Mouse (Mus musculus): ENCODE results near the gene Mrpl21.

Gene Mrpl21

GRCm38 (mm10) chr19:3295245-3295644, 12.5 kb downstream of the Mrpl21 start:
- no peak for DNase-seq (ENCODE audit: extremely low read depth, insufficient read length, low spot score)

DNA sequence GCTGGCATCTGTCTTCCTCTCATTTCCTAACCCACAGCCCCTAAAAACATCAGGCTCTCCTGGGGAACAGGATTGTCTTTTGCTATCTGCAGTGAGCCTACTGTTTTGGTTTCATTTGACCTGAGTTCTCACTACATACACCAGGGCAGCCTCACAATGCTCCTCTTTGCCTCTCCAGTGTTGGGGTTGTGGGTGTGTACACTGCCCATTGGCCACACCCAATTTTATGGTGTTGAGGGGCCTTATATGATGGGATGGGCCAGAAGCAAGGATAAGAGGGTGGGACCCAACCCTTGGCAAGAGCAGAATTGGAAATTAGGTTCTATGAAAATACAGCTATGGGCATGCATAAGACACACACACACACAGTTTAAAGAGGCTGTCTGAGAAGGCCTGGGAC, 14.3 kb downstream of the Mrpl21 start:
- no peak for DNase-seq (ENCODE audit: extremely low read depth, insufficient read length, low spot score)

DNA sequence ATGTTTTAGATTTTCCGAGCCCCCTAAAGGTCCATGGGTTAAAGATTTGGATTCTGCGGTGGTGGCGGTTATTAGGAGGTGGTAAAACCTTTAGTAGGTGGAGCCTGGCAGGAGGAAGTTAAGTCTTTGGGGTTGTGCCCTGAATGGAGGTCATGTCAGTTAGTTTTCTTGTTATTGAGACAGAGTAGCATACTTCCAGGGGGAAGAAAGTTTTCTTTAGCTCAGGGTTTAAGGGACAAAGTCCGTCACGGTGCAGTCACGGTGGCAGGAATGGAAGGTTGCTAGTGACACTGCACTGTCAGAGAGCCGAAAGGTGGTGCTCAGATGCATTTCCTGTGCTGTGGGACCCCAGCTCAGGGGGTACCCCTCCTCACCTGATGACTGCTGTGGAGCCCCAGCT, 15.1 kb downstream of the Mrpl21 start:
- DNase-seq (ENCODE audit: extremely low read depth, insufficient read length, low spot score) = no peak

- no peak for DNase-seq (ENCODE audit: extremely low read depth, insufficient read length, low spot score)
Observed at GRCm38 (mm10) chr19:3304017-3304416, 21.3 kb downstream of the Mrpl21 start.

GRCm38 (mm10) chr19:3307175-3307949, 24.7 kb downstream of the Mrpl21 start:
- DNase-seq (ENCODE audit: extremely low read depth, insufficient read length, low spot score) = no peak

- DNase-seq (ENCODE audit: extremely low read depth, insufficient read length, low spot score) = no peak
Observed at GRCm38 (mm10) chr19:3319341-3319740, 36.6 kb downstream of the Mrpl21 start.

GRCm38 (mm10) chr19:3320086-3320485, 37.4 kb downstream of the Mrpl21 start:
- no peak for DNase-seq (ENCODE audit: extremely low read depth, insufficient read length, low spot score)

DNA sequence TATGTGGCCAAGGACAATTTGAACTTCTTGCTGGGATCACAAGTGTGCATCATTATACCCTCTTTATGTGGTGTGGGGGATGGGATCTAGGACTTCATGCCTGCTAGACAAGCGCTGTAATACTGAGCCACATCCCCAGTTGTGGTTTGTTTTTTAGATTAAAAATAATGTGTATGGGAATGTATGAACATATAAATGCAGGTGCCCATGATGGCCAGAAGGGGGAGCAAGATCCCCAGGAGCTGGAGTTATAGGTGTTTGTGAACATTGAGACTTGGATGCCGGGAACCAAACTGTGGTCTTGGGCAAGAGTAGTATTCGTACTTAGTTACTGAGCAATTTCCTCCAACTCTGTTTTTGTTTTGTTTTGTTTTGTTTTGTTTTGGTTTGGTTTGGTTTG, 38.1 kb downstream of the Mrpl21 start:
- DNase-seq (ENCODE audit: extremely low read depth, insufficient read length, low spot score) = no peak

DNA sequence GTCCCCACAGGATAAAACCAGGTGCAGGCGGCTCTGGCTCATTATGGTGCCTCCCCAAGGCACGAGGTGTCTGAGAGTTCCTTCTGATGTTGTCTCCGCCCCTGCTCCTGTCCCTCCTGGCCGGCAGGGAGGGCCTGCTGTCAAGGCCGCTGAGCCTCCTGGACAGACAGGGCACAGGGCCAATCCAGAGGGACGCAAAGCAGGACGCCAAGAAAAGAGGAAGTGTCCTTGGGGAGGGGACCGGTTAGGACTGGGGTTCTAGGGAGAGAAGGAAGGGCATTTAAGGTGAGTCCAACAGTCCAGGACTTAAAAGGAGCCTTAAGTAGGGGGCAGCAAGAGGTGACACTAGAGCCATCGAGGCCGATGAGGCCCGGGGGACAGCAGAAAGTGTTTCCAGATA, 38.9 kb downstream of the Mrpl21 start:
- DNase-seq (ENCODE audit: extremely low read depth, insufficient read length, low spot score) = peak; percentile 79

DNA sequence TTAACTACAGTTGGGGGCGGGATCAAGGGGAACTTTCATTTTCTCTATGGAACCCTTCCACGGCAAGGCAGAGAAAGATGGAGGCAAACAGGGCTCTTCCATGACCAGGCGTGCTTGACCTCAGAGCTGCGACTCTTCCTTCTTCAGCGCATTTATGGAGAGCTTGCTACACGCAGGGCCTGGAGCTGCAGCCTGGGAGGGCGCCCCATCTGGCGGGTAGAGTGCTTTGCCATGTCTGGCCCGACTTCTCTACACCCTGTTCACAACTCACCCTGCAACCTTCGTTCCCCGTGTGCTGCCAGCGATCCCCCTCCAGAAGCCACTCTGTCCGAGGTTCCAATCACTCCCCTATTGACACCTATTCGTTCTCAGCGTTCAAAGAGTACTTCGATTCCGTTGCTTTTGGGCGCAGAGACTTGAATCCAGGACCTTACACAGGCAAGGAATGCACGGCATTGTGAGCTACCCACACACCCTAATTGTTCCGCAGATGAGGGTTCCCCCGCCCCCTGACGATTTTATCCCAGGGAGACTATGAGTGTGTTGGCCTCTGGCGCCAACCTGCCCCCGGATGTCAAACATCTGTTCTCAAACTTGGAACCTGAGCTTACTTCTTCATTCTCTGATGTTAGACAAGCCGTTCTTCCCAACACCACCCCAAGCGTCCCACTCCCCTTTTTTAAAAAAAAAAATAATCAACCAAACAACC, 39.7 kb downstream of the Mrpl21 start, which contains the start of gene Cpt1a:
Gene Cpt1a (plus strand): TSS at position 74 of the 709 bp plus-strand sequence.
- DNase-seq (ENCODE audit: extremely low read depth, insufficient read length, low spot score) = peak; percentile 76

- DNase-seq (ENCODE audit: extremely low read depth, insufficient read length, low spot score) = peak; percentile 85
Observed at GRCm38 (mm10) chr19:3323201-3323621, 40.5 kb downstream of the Mrpl21 start.

DNA sequence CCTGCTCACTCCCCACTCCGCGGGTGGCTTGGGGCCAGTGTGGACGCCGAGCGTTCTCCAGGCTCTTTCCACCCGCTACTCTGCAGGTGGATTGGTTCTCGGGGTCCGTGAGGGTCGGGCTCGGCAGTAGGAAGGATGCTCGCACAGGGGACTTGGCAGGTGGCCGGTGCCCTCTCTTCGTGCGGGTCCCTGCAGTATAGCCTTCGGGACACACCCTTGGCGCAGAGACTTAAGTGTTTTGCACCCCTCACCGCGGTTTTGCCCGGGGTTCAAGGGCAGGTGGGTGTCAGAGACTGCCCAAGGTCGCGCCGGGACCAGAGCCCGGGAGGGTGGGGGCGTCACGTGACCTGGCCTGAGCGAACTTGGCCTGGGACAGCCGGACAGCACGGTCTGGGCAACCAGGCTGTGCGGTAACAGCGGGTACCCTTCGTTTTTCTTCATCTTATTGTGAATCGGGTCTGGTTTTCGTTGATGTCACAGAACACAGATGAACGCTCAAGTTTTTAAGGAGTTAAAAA, 41.1 kb downstream of the Mrpl21 start:
- peak; percentile 72 for DNase-seq (ENCODE audit: extremely low read depth, insufficient read length, low spot score)

GRCm38 (mm10) chr19:3324271-3324811, 41.6 kb downstream of the Mrpl21 start:
- DNase-seq (ENCODE audit: extremely low read depth, insufficient read length, low spot score) = peak; percentile 50

DNA sequence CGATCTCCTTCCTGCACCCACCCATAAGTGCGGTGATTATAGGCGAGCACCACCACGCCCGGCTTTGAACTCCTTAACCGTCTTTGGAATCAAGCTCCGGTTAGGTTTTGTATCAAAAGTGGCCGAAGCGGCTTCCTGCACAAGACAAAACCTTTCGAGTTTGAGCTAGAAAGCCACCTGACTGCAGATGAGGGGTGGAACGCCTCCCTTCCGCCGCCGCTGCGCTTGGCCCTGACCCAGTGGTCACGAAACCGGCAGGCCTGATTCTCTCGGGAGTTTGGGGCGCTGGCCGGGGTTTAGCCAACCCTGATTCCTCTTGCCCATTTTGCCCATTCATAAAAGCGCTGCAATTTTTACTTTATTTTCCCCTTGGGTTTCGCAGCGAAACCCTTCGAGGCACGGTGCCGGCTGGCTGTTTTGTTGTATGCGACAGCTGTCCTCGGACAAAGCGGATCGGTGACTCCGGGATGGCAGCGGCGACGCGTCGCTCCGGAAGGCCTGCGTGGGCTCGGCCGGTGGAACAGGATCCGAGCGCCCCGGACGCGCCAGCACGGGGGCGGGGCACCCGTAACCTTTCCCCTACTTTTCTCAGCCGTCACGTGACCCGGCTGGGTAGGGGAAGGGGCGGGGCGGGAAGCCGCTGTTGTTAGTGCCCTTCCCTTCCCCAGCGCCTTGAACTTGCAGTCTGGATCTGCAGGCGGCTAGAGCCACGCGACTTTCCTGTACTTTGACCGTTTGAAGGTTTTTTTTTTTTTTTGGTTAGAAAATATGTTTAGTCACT, 42.4 kb downstream of the Mrpl21 start:
- peak; percentile 90 for DNase-seq (ENCODE audit: extremely low read depth, insufficient read length, low spot score)

DNA sequence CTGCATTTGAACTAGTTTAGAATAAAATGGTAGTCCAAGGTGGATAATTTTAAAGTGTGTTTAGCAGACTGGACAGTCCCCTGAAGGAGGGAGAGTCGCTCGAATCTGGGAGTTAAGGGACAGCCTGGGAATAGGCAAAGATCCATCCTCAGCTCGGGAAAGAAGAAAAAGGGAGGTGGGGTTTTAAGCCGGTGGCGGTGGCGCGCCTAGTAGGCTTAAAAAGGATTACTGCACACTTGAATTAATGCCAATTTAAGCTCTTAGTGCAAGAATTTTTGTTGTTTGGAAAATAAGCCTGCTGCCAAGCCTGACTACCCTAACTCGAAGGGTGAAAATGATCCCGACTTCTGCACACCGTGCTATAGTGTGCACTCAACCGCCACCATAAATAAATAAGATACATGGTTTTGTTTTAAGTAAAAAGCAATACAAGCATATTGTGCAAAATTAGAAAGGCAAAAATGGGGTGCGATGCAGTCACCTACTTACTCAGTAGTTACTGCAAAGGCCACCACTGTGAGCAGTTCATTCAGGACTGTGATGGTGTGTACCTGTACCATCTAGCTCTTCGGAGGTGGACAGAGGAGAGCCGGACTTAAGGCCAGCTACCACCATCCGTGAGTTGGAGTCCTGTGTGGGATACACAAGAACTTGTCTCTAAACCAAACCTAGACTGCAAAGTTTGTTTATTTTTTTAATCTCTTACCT, 43.2 kb downstream of the Mrpl21 start:
- DNase-seq (ENCODE audit: extremely low read depth, insufficient read length, low spot score) = no peak

GRCm38 (mm10) chr19:3326479-3327047, 43.9 kb downstream of the Mrpl21 start:
- no peak for DNase-seq (ENCODE audit: extremely low read depth, insufficient read length, low spot score)

- DNase-seq (ENCODE audit: extremely low read depth, insufficient read length, low spot score) = no peak
Observed at GRCm38 (mm10) chr19:3333247-3333646, 50.5 kb downstream of the Mrpl21 start.

- DNase-seq (ENCODE audit: extremely low read depth, insufficient read length, low spot score) = peak; percentile 76
Observed at GRCm38 (mm10) chr19:3333694-3334515, 51.2 kb downstream of the Mrpl21 start.

DNA sequence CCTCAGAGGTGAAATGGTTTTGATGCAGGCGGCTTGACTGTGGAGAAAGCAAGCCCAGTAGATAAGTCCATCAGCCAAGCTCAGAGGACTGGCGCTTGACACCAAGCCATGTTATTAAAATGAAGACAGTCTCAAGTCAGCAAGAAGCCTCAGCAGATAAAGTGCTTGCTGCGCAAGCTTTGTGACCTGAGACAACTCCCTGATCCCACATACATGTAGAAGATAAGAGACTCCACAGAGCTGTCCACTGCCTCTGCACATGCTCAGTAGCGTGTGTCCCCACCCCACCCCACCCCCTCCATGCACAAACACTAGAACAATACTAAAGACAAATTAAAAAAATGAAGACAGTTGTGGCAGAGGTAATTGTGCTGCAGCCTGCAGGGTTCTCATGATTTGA, 51.8 kb downstream of the Mrpl21 start:
- no peak for DNase-seq (ENCODE audit: extremely low read depth, insufficient read length, low spot score)

Data from 3134 (cell line).